Mouse (Mus musculus): ENCODE results near the gene Sgms1.
A peak's percentile ranks its signal among the peaks of the same experiment; 100 is the strongest.

The Sgms1 gene

GRCm38 (mm10) chr19:32389001-32389871 lies at the start of gene Sgms1:
Gene Sgms1 (minus strand): TSS chr19:32389714.
- peak; percentile 94 for DNase-seq

GRCm38 (mm10) chr19:32425856-32426255 lies 36.3 kb upstream of the Sgms1 start:
- no peak for DNase-seq

GRCm38 (mm10) chr19:32424706-32425105 lies 35.2 kb upstream of the Sgms1 start:
- no peak for DNase-seq

GRCm38 (mm10) chr19:32419069-32419468 lies 29.6 kb upstream of the Sgms1 start:
- DNase-seq = no peak

- DNase-seq = no peak
Measured at GRCm38 (mm10) chr19:32416692-32417317, 27.3 kb upstream of the Sgms1 start.

- DNase-seq = no peak
Measured at GRCm38 (mm10) chr19:32409603-32410360, 20.3 kb upstream of the Sgms1 start.

GRCm38 (mm10) chr19:32406717-32407116 lies 17.2 kb upstream of the Sgms1 start:
- no peak for DNase-seq

- DNase-seq = no peak
Measured at GRCm38 (mm10) chr19:32404386-32404785, 14.9 kb upstream of the Sgms1 start.

- DNase-seq = no peak
Measured at GRCm38 (mm10) chr19:32403834-32404233, 14.3 kb upstream of the Sgms1 start.

GRCm38 (mm10) chr19:32398491-32398890 lies 9.0 kb upstream of the Sgms1 start:
- no peak for DNase-seq

GRCm38 (mm10) chr19:32396303-32396702 lies 6.8 kb upstream of the Sgms1 start:
- DNase-seq = no peak

- DNase-seq = no peak
Measured at GRCm38 (mm10) chr19:32394825-32395224, 5.3 kb upstream of the Sgms1 start.

GRCm38 (mm10) chr19:32393758-32394450 lies 4.4 kb upstream of the Sgms1 start:
- no peak for DNase-seq

GRCm38 (mm10) chr19:32393092-32393745 lies 3.7 kb upstream of the Sgms1 start:
- no peak for DNase-seq

- DNase-seq = no peak
Measured at GRCm38 (mm10) chr19:32391441-32391840, 1.9 kb upstream of the Sgms1 start.

GRCm38 (mm10) chr19:32390116-32390515 lies 602 bp upstream of the Sgms1 start:
- no peak for DNase-seq

GRCm38 (mm10) chr19:32388191-32388921 lies 1.2 kb downstream of the Sgms1 start:
- DNase-seq = peak; percentile 97

- peak; percentile 59 for DNase-seq
Measured at GRCm38 (mm10) chr19:32387403-32388190, 1.9 kb downstream of the Sgms1 start.

GRCm38 (mm10) chr19:32386556-32387402 lies 2.7 kb downstream of the Sgms1 start:
- peak; percentile 79 for DNase-seq

- DNase-seq = no peak
Measured at GRCm38 (mm10) chr19:32383738-32384137, 5.8 kb downstream of the Sgms1 start.

Measured in lung, postnatal 10 days (tissue).